Mouse (Mus musculus) forebrain, embryonic 11.5 days (tissue): ENCODE data around the gene Gm45713. TPM values are rescaled to one million over a fixed set of nuclear protein-coding genes. Genes with fewer than 3 reads are reported as not detected.
"Not testable (repeated sequence)": the region's sequence is repeated elsewhere in the genome, so short reads cannot be mapped to it uniquely, and the experiment has no call there.

Source experiments
- ATAC-seq: fragments of 200-750 bp; cut with Nextera tagmentation; replicated peaks from 2 replicates; pipeline ENCODE4 v1.8.0; 2017; ENCODE audit warnings: moderate TSS enrichment; ENCODE audit not compliant: low FRiP score
- DNase-seq: peaks from one replicate; pipeline ENCODE4 v3.0.0-alpha.2; 2017; ENCODE audit warnings: low spot score
- H3K27ac ChIP-seq: fragments of 300-500 bp; sonication (generic); 2 replicates; pipeline ENCODE4 v1.5.1; 2014; ENCODE audit warnings: low read depth, low read length
- H3K27me3 ChIP-seq: fragments of 300-500 bp; sonication (generic); 2 replicates; pipeline ENCODE4 v1.6.1; 2014; ENCODE audit warnings: mild to moderate bottlenecking, low read length, mixed read lengths; ENCODE audit not compliant: control insufficient read depth, insufficient read depth
- H3K36me3 ChIP-seq: fragments of 300-500 bp; sonication (generic); 2 replicates; pipeline ENCODE4 v1.6.1; 2014; ENCODE audit warnings: mild to moderate bottlenecking, low read length, moderate library complexity, mixed read lengths; ENCODE audit not compliant: control insufficient read depth, insufficient read depth
- H3K4me1 ChIP-seq: fragments of 300-500 bp; sonication (generic); replicated peaks from 2 replicates; pipeline ENCODE4 v1.6.1; 2014; ENCODE audit warnings: low read length, mixed read lengths; ENCODE audit not compliant: control insufficient read depth, insufficient read depth
- H3K4me2 ChIP-seq: fragments of 300-500 bp; sonication (generic); 2 replicates; pipeline ENCODE4 v1.6.1; 2014; ENCODE audit warnings: low read depth, mild to moderate bottlenecking, low read length, moderate library complexity, mixed read lengths; ENCODE audit not compliant: severe bottlenecking
- H3K4me3 ChIP-seq: fragments of 300-500 bp; sonication (generic); 2 replicates; pipeline ENCODE4 v1.5.1; 2014; ENCODE audit warnings: low read depth, low read length
- H3K9ac ChIP-seq: fragments of 300-500 bp; sonication (generic); 2 replicates; pipeline ENCODE4 v1.6.1; 2014; ENCODE audit warnings: low read length
- H3K9me3 ChIP-seq: fragments of 300-500 bp; sonication (generic); 2 replicates; pipeline ENCODE4 v1.6.1; 2016; ENCODE audit warnings: low read length, mixed read lengths; ENCODE audit not compliant: control insufficient read depth
- WGBS: fragments of 180-500 bp; shearing (Covaris S2); extraction: QIAGEN DNeasy Blood & Tissue Kit; methylation state at CpG from one replicate; pipeline ENCODE4 v1.1.7; 2014; 5-methylcytosine and 5-hydroxymethylcytosine counted together
- polyA plus RNA-seq: library from polyadenylated mRNA; unstranded; fragments of >200 nt; fragmentation: Nextera tagmentation; extraction: Ambion mirVana; gene quantifications from 2 replicates; pipeline ENCODE4 v1.2.1, GENCODE M21; 2014

Gm45713 gene
- polyA plus RNA-seq, 1 experiment from 2014 or later: 0.55 TPM

DNA sequence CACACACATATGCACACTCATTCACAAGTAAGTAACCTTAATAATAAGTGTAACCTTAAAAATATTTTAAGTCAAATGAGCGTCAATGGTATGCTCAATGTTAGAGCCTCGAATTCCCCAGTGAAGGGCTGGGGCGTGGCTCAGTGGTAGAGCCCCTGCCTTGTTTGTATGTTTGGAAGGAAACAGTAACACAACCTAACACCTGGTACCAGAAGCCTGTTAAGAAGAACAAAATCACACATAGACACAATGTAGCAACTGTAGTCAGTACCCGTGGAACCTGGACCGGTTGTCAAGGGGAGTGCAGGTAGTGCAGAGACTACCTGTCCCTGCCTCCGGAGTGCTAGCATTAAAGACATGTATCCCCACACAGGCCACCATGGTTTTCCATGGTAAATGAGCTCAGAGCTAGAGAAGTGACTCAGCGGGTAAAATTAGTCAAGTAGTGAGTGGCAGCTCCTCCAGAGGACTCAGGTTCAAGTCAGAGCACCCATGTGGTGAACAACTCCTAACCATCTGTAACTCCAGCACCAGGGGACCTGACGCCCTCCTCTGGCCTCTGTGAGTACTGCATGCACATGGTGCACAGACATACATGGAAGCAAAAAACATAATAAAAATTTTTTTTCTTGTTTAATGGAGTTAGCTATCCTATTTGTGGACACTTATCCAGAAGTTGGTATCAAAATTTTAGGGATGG, 37.3 kb downstream of the Gm45713 start:
- ATAC-seq: no peak
- no peaks in the 10 kb centered on the region for H3K36me3 ChIP-seq
- no peak overlapping the region for H3K27ac ChIP-seq
- DNase-seq: no peak
- H3K4me1 ChIP-seq: no peaks in the 10 kb centered on the region
- no peak overlapping the region for H3K4me3 ChIP-seq
- H3K27me3 ChIP-seq: no peaks in the 10 kb centered on the region
- WGBS: 88% methylated on average over 8 of the region's 8 CpGs
- no peak overlapping the region for H3K9ac ChIP-seq
- H3K4me2 ChIP-seq: no peak overlapping the region
- no peaks in the 10 kb centered on the region for H3K9me3 ChIP-seq

DNA sequence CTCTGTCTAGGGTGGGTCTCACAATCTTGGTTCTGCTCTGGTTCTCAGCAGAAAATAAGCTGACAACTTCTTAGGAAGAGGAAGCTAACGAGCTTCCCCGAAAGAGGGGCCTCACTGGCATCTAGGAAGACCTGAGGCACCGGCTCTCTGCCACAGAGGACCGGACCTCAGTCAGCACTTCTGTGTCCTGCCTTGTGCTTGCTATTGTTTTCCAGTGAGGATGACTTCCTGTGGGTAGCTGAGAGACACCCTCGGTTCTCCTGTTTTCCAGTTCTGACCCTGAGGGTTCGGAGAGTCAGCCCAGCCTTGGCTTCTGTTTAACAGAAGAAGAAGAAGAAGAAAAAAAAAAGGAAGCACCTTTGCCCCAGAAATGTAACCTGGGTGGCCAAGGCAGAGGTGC, 38.6 kb downstream of the Gm45713 start:
- Histone ChIP-seq H3K4me2 (no peak overlapping the region), H3K4me1 (no peaks in the 10 kb centered on the region), H3K4me3 (no peak overlapping the region), H3K36me3 (no peaks in the 10 kb centered on the region), H3K9me3 (no peaks in the 10 kb centered on the region), H3K27ac (no peak overlapping the region), H3K27me3 (no peaks in the 10 kb centered on the region), H3K9ac (no peak overlapping the region)
- 61% methylated on average over 6 of the region's 6 CpGs for WGBS
- DNase-seq (no peak), ATAC-seq (no peak)

DNA sequence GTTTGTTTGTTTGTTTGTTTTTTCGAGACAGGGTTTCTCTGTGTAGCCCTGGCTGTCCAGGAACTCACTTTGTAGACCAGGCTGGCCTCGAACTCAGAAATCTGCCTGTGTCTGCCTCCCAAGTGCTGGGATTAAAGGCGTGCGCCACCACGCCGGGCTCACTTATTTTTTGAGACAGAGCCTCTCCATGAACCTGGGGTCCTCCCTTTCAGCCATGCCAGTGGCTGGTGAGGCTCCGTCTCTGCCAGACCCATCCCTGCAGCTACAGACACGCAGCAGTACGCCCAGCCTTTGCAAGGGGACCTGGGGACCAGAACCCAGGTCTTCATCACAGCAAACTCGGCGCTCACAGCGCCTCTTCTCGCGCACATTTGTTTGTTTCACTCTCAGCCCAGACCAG, 40.1 kb downstream of the Gm45713 start:
- H3K9ac ChIP-seq, H3K4me1 ChIP-seq, H3K4me2 ChIP-seq, DNase-seq, H3K27ac ChIP-seq, ATAC-seq, H3K27me3 ChIP-seq, H3K36me3 ChIP-seq, H3K4me3 ChIP-seq, H3K9me3 ChIP-seq: not testable (repeated sequence)
- WGBS: 94% methylated on average over 14 of the region's 14 CpGs

DNA sequence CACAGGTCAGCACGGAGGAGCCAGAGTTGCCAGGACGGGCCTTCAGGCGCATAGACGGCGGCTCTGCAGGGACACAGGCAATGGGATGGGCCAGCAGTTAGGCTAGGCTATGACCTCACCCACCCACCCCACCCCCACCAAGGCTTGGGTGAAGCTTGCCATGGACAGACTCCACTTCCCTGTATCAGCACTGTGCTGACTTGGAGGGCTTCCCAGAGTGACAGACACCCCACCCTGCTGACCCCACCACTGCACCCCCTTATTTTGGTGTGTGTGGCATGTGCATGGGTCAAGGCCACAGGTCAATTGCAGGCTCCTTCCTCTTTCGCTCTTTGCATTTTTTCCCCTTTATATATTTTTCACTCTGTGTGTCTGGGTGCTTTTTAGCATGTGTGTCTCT, 40.7 kb downstream of the Gm45713 start:
- WGBS: 86% methylated on average over 6 of the region's 6 CpGs
- Histone ChIP-seq H3K9me3 (no peaks in the 10 kb centered on the region), H3K9ac (no peak overlapping the region), H3K36me3 (no peaks in the 10 kb centered on the region), H3K27me3 (no peaks in the 10 kb centered on the region), H3K27ac (no peak overlapping the region), H3K4me2 (no peak overlapping the region), H3K4me1 (peaks cover 3% of the 10 kb centered on the region; the same call in 1 of the 2 replicates), H3K4me3 (no peak overlapping the region)
- no peak for DNase-seq
- ATAC-seq: no peak

DNA sequence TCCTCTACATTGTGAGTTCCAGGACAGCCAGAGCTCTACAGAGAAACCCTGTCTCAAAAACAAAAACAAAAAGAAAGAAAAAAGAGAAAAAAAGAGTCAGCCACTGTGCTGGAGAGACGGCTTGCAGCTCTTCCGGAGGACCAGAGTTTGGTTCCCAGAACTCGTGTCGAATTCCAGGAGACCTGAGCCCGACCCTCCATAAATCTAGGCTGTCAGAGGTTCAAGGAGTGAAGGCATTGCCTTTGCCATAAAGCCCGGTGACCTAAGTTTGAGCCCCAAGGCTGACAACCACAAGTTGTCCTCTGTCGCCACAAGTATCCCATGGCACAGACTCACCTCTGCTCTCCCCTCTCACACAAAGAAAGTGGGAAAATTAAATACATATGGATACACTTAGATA, 41.9 kb downstream of the Gm45713 start:
- no peaks in the 10 kb centered on the region for H3K36me3 ChIP-seq
- no peaks in the 10 kb centered on the region for H3K9me3 ChIP-seq
- H3K27me3 ChIP-seq: no peaks in the 10 kb centered on the region
- DNase-seq: no peak
- no peak overlapping the region for H3K4me3 ChIP-seq
- H3K4me1 ChIP-seq: peaks cover 3% of the 10 kb centered on the region; the same call in 1 of the 2 replicates
- H3K4me2 ChIP-seq: no peak overlapping the region
- WGBS: 75% methylated on average over 7 of the region's 7 CpGs
- no peak overlapping the region for H3K27ac ChIP-seq
- ATAC-seq: no peak
- no peak overlapping the region for H3K9ac ChIP-seq

DNA sequence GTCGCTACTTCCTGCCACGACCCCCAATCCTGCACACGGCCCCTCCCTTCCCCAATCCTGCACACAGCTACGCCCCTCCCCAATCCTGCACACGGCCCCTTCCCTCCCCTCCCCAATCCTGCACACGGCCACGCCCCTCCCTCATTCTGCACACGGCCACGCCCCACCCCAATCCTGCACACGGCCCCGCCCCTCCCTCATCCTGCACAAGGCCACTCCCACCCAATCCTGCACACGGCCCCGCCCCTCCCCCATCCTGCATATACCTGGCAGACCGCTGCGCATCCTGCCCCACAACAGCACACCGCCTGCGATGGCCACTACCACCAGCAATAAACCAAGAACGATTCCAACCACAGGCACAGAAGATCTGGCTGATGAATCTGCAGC, 42.5 kb downstream of the Gm45713 start:
- no peaks in the 10 kb centered on the region for H3K27me3 ChIP-seq

DNA sequence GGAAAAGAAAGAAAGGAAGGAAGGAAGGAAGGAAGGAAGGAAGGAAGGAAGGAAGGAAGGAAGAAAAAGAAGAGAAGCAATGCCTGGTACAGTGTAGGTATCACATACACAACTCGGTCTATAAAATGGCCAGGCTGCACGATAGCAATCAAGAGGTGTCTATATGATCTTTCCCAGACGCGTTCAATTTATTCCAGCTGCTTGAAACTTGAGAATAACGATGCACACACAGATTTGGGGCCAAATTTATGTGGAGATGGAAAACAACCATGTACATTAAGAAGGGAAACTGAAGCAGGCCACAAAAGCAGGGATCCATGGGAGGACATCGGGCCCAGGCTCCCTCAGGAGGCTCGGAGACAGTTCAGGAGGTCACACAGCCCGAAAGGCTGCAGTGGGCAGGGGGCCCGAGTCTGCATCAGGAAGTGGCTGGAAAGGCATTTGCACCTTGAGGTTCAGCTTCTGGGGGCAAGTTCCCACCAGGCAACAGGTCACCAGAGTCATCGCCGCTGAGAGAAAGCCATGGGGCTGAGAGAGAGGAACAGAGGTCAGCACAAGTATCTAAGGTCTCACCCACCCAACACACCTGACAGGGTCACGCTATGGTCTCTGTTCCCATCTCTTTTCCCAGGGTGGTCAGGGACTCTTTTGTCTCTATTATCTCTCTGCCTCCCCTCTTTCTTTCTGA, 43.1 kb downstream of the Gm45713 start:
- H3K4me3 ChIP-seq: no peak overlapping the region
- H3K9ac ChIP-seq: no peak overlapping the region
- ATAC-seq (no peak), DNase-seq (no peak)
- no peaks in the 10 kb centered on the region for H3K9me3 ChIP-seq
- H3K4me2 ChIP-seq: no peak overlapping the region
- peaks cover 3% of the 10 kb centered on the region; the same call in 1 of the 2 replicates for H3K4me1 ChIP-seq
- H3K36me3 ChIP-seq: no peaks in the 10 kb centered on the region
- no peak overlapping the region for H3K27ac ChIP-seq
- H3K27me3 ChIP-seq: no peaks in the 10 kb centered on the region
- 60% methylated on average over 12 of the region's 12 CpGs for WGBS

More for the DNA sequence above, 42.5 kb downstream of the Gm45713 start:
- H3K27ac ChIP-seq: no peak overlapping the region
- no peaks in the 10 kb centered on the region for H3K9me3 ChIP-seq
- 29% methylated on average over 18 of the region's 18 CpGs for WGBS
- ATAC-seq (no peak), DNase-seq (peak; percentile 68)
- H3K9ac ChIP-seq: no peak overlapping the region
- H3K4me3 ChIP-seq: no peak overlapping the region
- peaks cover 3% of the 10 kb centered on the region; the same call in 1 of the 2 replicates for H3K4me1 ChIP-seq
- H3K36me3 ChIP-seq: no peaks in the 10 kb centered on the region
- H3K4me2 ChIP-seq: no peak overlapping the region

DNA sequence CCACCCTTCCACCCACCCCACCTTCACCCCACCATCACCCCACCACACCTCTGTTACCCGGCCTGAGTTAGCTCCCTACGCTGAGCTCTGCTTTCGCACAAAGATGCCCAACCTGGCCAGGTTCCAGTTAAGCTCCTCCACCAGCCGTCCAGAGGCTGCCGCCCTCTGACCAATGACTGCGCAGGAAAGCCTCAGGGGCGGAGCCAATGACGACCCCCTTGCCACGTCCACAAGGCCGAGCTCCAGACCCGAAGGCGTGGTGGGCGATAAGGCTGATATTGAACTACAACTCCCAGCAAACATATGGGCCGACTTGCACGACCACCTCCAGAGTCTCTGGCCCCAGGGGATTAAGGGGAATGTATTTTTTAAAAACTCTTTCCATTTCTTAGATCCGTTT, 44.0 kb downstream of the Gm45713 start, which contains the start of gene Rcn3:
TSS of gene Rcn3 (minus strand) at position 174 of the 400 bp plus-strand sequence.
- ATAC-seq (peak; percentile 95), DNase-seq (peak; percentile 94)
- H3K9ac ChIP-seq: peak within 1 kb of the TSS; percentile 58
- under 1% methylated on average over 16 of the region's 16 CpGs for whole genome bisulfite sequencing
- no peaks in the 10 kb centered on the region for H3K36me3 ChIP-seq
- no peak within 1 kb of the TSS for H3K27ac ChIP-seq
- peaks cover 3% of the 10 kb centered on the region; the same call in 1 of the 2 replicates for H3K4me1 ChIP-seq
- no peaks in the 10 kb centered on the region for H3K9me3 ChIP-seq
- H3K4me2 ChIP-seq: peak within 1 kb of the TSS; percentile 64
- H3K4me3 ChIP-seq: peak within 1 kb of the TSS; percentile 46
- H3K27me3 ChIP-seq: no peaks in the 10 kb centered on the region
